ENCODE assay signal across 12 mouse cellular contexts in the genomic region with DNA sequence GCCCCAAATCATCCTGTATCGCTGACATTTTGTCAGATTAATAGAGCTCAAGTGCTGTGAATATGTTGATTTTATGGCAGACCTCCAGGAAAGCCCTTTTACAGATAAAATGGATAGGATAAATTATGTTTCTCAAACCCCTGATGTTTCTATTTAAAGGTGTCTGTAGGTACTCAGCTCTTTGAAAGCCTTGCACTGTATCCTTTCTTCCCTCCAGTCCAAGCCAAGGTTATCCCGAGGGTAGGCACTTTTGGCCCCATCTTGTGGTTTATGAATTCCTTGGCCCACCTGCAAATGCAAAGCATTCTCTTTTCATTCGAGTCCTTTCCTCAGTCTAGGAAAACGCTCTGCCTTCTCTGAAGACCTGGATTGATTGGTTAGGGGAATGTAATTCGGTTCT.
"Had no signal": no experiment of that assay in that cellular context is flagged by ENCODE, and none has a peak within 500 bp of the region (broad histone marks: within the 10 kb centered on the region; RNA-seq: fewer than 3 reads in every experiment).

No protein-coding gene starts in this region.

- H3K27me3 ChIP-seq: kidney, embryonic 15.5 days; midbrain, embryonic 15.5 days; neural tube, embryonic 12.5 days had no signal

- H3K9me3 ChIP-seq: kidney, embryonic 15.5 days; midbrain, embryonic 15.5 days; neural tube, embryonic 12.5 days had no signal

- H3K27ac ChIP-seq: kidney, embryonic 15.5 days; liver, embryonic 14.5 days; midbrain, embryonic 15.5 days; neural tube, embryonic 12.5 days had no signal

- H3K9ac ChIP-seq: kidney, embryonic 15.5 days; liver, embryonic 14.5 days; midbrain, embryonic 15.5 days; neural tube, embryonic 12.5 days had no signal

- H3K4me1 ChIP-seq: kidney, embryonic 15.5 days; midbrain, embryonic 15.5 days; neural tube, embryonic 12.5 days had no signal

- ATAC-seq: lung, postnatal 0 days; midbrain, embryonic 15.5 days had no signal

- DNase-seq: kidney, adult 11 months; kidney, postnatal 36 days; lung, adult 18-20 months; lung, postnatal 4 days; right cerebral cortex, postnatal 14 days; thymus, postnatal 36 days had no signal

- H3K36me3 ChIP-seq: kidney, embryonic 15.5 days; midbrain, embryonic 15.5 days; neural tube, embryonic 12.5 days had no signal

- H3K4me3 ChIP-seq: kidney, embryonic 15.5 days; midbrain, embryonic 15.5 days; neural tube, embryonic 12.5 days had no signal

- H3K4me2 ChIP-seq: kidney, embryonic 15.5 days; midbrain, embryonic 11.5 days; midbrain, embryonic 15.5 days; neural tube, embryonic 12.5 days had no signal
